Mouse (Mus musculus): ENCODE results near the gene Fadd. TPM values are rescaled to one million over a fixed set of nuclear protein-coding genes. Genes with fewer than 3 reads are reported as not detected.

The Fadd gene
- 13.6 and 17.6 TPM in 2 replicates for polyA plus RNA-seq (2012; rRNA removed; ENCODE audit: low replicate concordance)

GRCm38 (mm10) chr7:144582284-144582980, at the start of gene Fadd:
Gene Fadd, minus strand, starts transcription at chr7:144582463.

GRCm38 (mm10) chr7:144553237-144554122, 28.8 kb downstream of the Fadd start, which contains the start of gene Ppfia1:
Gene Ppfia1, minus strand, starts transcription at chr7:144553729.

Other genes with a start within 250 kb of the Fadd start
- 62.7 and 82.9 TPM in 2 replicates for gene Cttn, start 111.5 kb downstream of the Fadd start, polyA plus RNA-seq (2012; rRNA removed; ENCODE audit: low replicate concordance)
- 31.1 and 38.6 TPM in 2 replicates for gene Ppfia1, start 28.7 kb downstream of the Fadd start, polyA plus RNA-seq (2012; rRNA removed; ENCODE audit: low replicate concordance)
- 97.8 and 107 TPM in 2 replicates for gene Ano1, start 169.5 kb upstream of the Fadd start, polyA plus RNA-seq (2012; rRNA removed; ENCODE audit: low replicate concordance)